Mouse (Mus musculus) ovary, postnatal 10 days (tissue): ENCODE measurements around the gene Rap1a.
"Not testable (repeated sequence)": the region's sequence is repeated elsewhere in the genome, so short reads cannot be mapped to it uniquely, and the experiment has no call there.

Source experiments
- DNase-seq: peaks from one replicate; pipeline ENCODE4 v3.0.0; 2022; ENCODE audit warnings: low spot score

Rap1a gene

DNA sequence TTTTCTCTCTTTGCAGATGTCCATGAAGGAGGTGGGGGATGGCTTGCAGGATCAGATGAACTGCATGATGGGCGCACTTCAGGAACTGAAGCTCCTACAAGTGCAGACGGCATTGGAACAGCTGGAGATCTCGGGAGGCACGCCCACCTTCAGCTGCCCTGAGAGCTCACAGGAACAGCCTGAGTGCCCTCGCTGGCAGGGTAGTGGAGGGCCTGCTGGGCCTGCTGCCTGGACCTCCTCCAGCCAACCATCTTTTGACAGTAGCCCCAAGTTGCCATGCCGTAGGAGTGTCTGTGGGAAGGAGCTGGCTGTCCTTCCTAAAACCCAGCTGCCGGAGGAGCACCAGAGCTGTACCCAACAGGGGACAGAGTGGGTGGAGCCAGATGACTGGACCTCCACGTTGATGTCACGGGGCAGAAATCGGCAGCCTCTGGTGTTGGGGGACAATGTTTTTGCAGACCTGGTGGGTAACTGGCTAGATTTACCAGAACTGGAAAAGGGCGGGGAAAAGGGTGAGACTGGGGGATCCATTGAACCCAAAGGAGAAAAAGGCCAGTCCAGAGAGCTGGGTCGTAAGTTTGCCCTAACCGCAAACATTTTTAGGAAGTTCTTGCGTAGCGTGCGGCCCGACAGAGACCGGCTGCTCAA is 84.7 kb downstream of the Rap1a start:
- no peak for DNase-seq

DNA sequence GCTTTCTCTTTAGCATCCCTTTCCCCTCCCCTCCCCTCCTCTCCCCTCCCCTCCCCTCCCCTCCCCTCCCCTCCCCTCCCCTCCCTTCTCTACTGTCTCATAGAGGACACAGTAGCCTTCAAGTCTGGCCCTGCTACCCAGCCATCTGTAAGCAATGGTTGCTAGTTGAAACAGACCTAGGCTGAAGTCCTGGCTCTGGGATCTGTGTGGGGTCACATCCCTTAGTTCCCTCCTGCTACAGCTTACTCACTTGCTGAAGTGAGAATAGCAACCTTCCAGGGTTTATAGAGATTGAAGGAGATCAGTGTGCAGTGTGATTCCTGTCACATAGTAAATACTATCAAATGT is 86.3 kb downstream of the Rap1a start:
- DNase-seq = no peak

GRCm38 (mm10) chr3:105714091-105714819 is 86.9 kb downstream of the Rap1a start:
- DNase-seq = no peak

- no peak for DNase-seq
Observed at GRCm38 (mm10) chr3:105712827-105713226, 88.3 kb downstream of the Rap1a start.

DNA sequence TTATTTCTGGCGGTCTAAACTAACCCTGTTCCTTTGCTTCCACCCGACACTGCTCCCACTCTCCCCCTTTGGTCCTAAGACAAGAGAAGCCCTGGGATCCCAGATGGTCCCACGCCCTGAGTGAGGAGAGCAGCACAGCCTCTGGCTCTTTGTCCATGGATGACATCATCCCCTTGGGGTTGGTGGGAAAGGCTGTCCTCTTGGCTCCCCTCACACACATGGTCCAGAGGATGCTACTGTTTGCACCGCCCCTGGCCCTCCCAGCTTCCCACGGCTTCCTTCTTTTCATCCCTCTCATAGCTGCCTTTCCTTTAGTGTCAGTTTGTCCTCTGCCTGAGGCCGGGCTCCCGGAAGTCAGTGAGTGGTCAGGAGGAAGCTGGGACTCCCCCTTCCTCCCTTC is 89.4 kb downstream of the Rap1a start:
- no peak for DNase-seq

DNA sequence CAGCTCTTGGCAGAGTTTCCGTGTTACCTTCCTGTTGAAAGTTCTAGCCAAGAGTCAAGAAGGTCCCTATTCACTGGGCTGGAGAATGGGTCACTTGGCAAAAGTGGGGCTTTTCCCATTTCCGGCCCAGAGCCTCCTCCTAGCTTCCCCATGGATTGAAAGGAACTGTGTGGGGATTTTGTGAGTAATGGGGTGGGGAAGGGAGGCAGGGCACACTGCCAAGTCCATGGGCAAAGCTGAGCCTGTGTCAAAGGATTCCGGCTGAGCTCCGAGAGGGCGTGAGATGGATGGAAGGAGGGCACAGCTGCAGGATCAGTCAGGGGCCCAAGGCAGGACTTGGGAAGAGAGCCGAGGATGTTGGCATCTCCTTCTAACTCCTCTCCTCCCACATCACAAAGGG is 90.9 kb downstream of the Rap1a start:
- no peak for DNase-seq

GRCm38 (mm10) chr3:105707590-105707989 is 93.5 kb downstream of the Rap1a start:
- no peak for DNase-seq

DNA sequence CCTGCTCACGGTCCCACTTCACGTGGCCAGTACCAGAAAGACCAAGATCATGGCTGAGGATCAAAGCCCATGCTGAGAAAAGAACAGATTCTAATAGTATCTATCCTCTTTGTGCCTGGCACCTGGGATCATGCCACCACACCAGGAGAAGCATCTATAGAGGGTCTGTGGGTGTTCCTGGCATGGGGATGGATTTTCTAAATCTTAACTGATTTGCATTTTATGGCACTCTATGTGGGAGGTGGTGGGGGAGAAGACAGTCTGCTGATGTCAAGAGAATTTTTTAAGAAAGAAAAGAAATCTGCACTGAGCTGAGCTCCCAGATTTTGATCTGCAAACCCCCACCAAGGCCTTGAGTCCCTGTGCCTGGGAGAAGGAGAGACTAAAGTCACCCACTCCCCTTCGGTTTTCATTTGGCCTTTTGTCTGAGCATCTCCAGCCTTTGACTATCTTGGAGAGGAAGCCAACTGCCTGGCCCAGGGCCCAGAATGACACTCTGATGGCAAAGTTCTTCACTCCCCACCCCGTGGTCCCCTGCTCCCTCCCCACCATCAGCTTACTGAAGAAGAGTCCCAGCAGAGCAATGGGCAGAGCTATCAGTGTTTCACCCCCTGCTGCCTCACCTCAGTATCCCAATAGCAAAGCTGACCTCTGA is 94.6 kb downstream of the Rap1a start:
- no peak for DNase-seq

GRCm38 (mm10) chr3:105705561-105705960 is 95.6 kb downstream of the Rap1a start:
- no peak for DNase-seq

DNA sequence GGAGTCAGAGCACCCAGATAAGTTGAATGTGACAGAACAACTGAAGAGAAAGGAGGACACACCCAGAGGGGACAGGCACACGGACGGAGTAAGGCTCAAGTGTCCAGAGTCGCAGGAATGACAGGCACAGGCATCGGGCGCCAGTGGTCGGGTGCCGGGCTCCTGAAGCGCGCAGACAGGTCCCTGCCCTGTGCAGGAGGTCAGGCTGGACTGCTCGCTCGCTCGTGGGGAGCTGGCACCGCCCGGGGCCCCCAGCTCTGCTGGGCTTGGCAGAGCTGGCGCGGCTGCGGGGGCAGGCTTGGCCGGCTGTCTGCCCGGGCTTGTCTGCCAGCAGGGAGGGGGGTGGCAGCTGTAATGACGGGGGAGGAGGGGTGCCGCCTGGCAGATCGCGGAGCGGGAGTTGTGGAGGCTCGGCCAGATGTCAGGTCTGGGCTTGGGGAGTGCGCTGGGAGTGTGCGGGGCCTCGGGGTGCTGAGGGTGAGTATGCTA is 96.0 kb downstream of the Rap1a start:
- peak; percentile 31 for DNase-seq

DNA sequence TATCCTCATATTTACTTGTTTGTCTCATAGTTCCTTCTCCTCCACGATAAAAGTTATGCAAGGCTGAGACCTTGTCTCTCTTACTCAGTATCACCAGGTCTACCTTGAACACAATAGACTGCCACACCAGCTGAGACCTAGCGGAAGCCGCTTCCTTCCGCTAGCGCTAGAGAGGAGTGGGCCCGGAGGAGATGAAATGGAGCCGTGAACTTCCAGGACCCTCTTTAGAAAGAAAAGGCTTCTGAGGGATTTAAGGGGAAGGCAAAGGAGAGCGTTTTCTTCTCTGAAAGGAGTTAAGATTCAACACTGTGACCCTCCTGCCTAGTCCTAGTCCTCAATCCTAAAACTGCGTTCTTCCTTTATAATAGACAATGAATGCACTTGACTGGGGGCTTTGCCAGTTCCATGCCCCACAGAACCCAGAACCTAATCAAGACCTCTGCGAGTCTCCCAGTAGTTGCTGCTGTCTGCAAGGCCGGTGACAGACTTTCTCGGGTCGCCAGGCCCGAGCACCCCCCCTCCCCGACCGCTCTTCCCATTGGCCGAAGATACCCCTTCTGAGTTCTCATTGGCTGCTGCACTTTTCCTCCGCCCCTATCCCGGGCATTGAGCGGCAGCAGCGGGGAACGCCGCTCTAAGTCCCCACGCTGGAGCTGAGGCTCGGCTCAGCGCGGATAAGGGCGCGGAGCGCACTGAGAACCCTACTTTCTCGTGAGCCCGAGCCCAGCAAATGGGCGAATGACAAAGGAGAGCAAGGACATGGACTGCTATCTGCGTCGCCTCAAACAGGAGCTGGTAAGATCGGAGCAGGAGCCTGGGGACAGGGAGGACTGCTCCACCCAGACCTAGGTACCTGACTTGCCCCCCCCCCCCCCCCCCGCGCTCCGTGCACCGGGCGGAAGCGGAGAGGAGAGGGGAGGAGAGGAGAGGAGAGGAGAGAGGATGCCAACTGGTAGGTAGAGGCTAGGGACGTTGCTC is 96.8 kb downstream of the Rap1a start, which contains the start of gene Inka2:
Inka2 (plus strand) TSS at position 569 of the 978 bp plus-strand sequence.
- peak; percentile 25 for DNase-seq

- DNase-seq = no peak
Observed at GRCm38 (mm10) chr3:105703571-105703970, 97.6 kb downstream of the Rap1a start.

DNA sequence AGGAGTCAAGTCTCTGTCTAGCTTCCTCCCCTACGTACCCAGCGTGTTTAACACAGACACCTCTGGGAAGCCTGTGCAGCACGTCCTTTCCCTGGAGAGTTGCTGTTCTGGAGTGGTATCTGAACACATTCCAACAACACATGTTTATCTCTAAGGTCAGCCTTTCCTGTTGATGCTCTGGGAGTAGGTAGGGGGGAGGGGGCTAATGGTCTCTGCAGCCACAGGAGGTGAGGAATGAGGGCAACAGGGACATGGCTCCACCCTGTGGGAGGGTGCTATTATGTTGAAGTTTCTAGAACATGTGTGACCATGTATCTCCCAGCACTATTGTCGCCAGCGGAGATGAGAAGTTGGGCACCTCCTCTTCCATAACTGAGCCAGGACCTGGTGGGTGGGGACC is 99.7 kb downstream of the Rap1a start:
- no peak for DNase-seq

DNA sequence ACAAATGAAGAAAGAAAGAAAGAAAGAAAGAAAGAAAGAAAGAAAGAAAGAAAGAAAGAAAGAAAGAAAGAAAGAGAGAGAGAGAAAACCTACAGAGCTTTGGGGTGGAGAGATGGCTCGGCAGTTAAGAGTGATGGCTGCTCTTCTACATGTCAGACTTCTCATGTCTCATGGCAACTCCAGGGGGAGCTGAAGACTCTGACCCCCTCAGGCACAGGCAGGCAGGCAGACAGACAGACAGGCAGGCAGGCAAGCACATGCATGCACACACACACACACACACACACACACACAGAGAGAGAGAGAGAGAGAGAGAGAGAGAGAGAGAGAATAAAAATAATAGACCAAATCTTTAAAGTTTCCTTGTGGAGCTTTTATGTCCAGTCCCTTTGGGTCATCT is 100.3 kb downstream of the Rap1a start:
- DNase-seq = not testable (repeated sequence)

GRCm38 (mm10) chr3:105699241-105699933 is 101.7 kb downstream of the Rap1a start:
- DNase-seq = no peak

GRCm38 (mm10) chr3:105698311-105698710 is 102.8 kb downstream of the Rap1a start:
- DNase-seq = no peak

DNA sequence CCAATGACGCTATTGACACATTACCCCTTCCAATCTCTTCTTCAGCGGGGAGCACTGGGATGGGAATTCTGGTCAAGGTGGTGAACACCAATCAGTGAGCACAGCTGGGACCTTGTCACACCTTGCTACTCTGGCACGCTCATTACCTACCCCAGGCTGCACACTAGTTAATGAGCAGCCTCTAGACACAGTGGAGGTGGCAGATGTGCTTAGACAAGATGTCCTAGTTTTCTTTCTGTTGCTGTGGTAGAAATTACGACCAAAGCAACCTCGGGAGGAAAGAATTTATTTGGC is 104.0 kb downstream of the Rap1a start:
- DNase-seq = no peak

DNA sequence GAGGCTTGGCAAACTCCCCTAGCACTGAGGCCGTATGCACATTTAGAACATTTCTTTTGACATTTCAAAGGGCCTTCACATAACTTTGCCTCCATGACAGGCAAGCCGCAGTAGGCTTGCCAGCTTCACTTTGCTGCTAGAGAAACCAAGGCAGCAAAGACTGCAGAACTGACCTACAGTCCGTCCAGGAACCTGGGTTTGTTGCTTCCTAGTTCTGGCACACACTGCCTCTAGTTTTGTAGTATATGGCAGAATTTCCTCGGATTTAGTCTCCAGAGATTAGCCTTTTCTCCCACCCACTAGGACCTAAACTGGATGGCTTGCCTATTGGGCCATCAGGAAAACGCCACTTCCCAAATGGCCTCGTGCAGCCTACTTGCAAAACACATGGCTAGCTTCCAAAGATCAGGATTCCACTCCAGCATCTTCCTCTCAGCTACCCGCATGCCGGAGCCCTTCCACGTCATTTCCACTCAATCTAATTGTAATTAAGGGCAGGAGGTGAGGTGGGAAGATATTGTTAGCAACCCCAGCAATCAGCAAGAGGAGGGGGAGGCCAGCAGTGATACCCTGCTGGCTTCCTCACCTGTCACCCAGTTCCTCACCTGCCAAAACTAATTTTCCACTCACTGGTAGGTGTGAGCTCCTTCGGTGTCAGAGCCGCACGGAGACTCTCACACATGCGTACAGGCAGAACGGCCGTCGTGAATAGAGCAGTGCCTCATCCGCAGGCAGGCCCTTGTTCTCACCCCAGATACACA is 104.6 kb downstream of the Rap1a start:
- no peak for DNase-seq

GRCm38 (mm10) chr3:105695476-105696386 is 105.4 kb downstream of the Rap1a start:
- DNase-seq = no peak
